Mouse (Mus musculus): ENCODE data around the gene Mylpf. TPM values are rescaled to one million over a fixed set of nuclear protein-coding genes. Genes with fewer than 3 reads are reported as not detected.

Gene Mylpf
- polyA plus RNA-seq, 1 experiment = 10,881 TPM

- TF ChIP-seq MYOG (IDR thresholded peaks at IDR 0.05; ENCODE audit: control insufficient read depth in 1 of 3, insufficient read depth in 1 of 3, insufficient read length in 2 of 3, low read depth in 2 of 3) (no peak), MAX (IDR thresholded peaks at IDR 0.05; ENCODE audit: low read depth) (no peak), POLR2AphosphoS2 (IDR thresholded peaks at IDR 0.05; ENCODE audit: insufficient read length, low read depth) (no peak)
These were observed 16.7 kb downstream of the Mylpf start for GRCm38 (mm10) chr7:127225147-127225995.

GRCm38 (mm10) chr7:127228615-127229303 is 20.1 kb downstream of the Mylpf start:
- H3K27me3 ChIP-seq (ENCODE audit: control insufficient read depth, insufficient read depth, insufficient read length) = no peaks in the 10 kb centered on the region
- H3K4me3 ChIP-seq = no peak overlapping the region

More at GRCm38 (mm10) chr7:127225147-127225995, 16.7 kb downstream of the Mylpf start:
- H3K79me2 ChIP-seq (ENCODE audit: control insufficient read depth, insufficient read depth) = peaks cover 1% of the 10 kb centered on the region
- H3K36me3 ChIP-seq (ENCODE audit: control insufficient read depth, insufficient read depth) = peaks cover 4% of the 10 kb centered on the region
- H3ac ChIP-seq (ENCODE audit: control insufficient read depth, insufficient read length) = no peak overlapping the region
- H3K4me2 ChIP-seq (ENCODE audit: low read depth) = no peak overlapping the region
- no peaks in the 10 kb centered on the region for H3K27me3 ChIP-seq (ENCODE audit: control insufficient read depth, insufficient read depth, insufficient read length)
- H3K4me3 ChIP-seq = no peak overlapping the region

GRCm38 (mm10) chr7:127231376-127231775 is 22.7 kb downstream of the Mylpf start:
- no peak overlapping the region for H3ac ChIP-seq (ENCODE audit: control insufficient read depth, insufficient read length)
- peaks cover 4% of the 10 kb centered on the region for H3K36me3 ChIP-seq (ENCODE audit: control insufficient read depth, insufficient read depth)
- peaks cover 49% of the 10 kb centered on the region for H3K79me2 ChIP-seq (ENCODE audit: control insufficient read depth, insufficient read depth)
- peak in 1 of 3 experiments; percentile 67 for TF ChIP-seq MYOD1 (IDR thresholded peaks at IDR 0.05; ENCODE audit: control insufficient read depth in 1 of 3, insufficient read length in 2 of 3, low read depth in 2 of 3)
- TF ChIP-seq TCF3 (IDR thresholded peaks at IDR 0.05; ENCODE audit: insufficient read length, low read depth) = peak; percentile 37
- TF ChIP-seq MYOG (IDR thresholded peaks at IDR 0.05; ENCODE audit: control insufficient read depth in 1 of 3, insufficient read depth in 1 of 3, insufficient read length in 2 of 3, low read depth in 2 of 3) = peak in 2 of 3 experiments; percentile 23 to 75
- TF ChIP-seq POLR2A (IDR thresholded peaks at IDR 0.05; ENCODE audit: insufficient read length, low read depth) = no peak
- no peak for TF ChIP-seq E2F4 (IDR thresholded peaks at IDR 0.05; ENCODE audit: insufficient read depth)
- H3K4me2 ChIP-seq (ENCODE audit: low read depth) = peak overlapping the region; percentile 93
- H3K27me3 ChIP-seq (ENCODE audit: control insufficient read depth, insufficient read depth, insufficient read length) = no peaks in the 10 kb centered on the region
- H3K4me3 ChIP-seq = peak overlapping the region; percentile 91

More at GRCm38 (mm10) chr7:127228615-127229303, 20.1 kb downstream of the Mylpf start:
- H3K79me2 ChIP-seq (ENCODE audit: control insufficient read depth, insufficient read depth) = peaks cover 31% of the 10 kb centered on the region
- H3K36me3 ChIP-seq (ENCODE audit: control insufficient read depth, insufficient read depth) = peaks cover 4% of the 10 kb centered on the region
- no peak for TF ChIP-seq POLR2A (IDR thresholded peaks at IDR 0.05; ENCODE audit: insufficient read length, low read depth)
- peak; percentile 72 for TF ChIP-seq POLR2AphosphoS2 (IDR thresholded peaks at IDR 0.05; ENCODE audit: insufficient read length, low read depth)
- TF ChIP-seq TCF12 (IDR thresholded peaks at IDR 0.05; ENCODE audit: insufficient read depth, poor library complexity, severe bottlenecking) = no peak
- no peak for TF ChIP-seq REST (IDR thresholded peaks at IDR 0.05; ENCODE audit: insufficient read depth, insufficient read length)
- TF ChIP-seq MYOG (IDR thresholded peaks at IDR 0.05; ENCODE audit: control insufficient read depth in 1 of 3, insufficient read depth in 1 of 3, insufficient read length in 2 of 3, low read depth in 2 of 3) = no peak
- no peak for TF ChIP-seq MAX (IDR thresholded peaks at IDR 0.05; ENCODE audit: low read depth)
- no peak for TF ChIP-seq E2F4 (IDR thresholded peaks at IDR 0.05; ENCODE audit: insufficient read depth)
- TF ChIP-seq USF1 (IDR thresholded peaks at IDR 0.05; ENCODE audit: low read depth) = peak; percentile 55
- no peak for TF ChIP-seq MYOD1 (IDR thresholded peaks at IDR 0.05; ENCODE audit: control insufficient read depth in 1 of 3, insufficient read length in 2 of 3, low read depth in 2 of 3)
- no peak for TF ChIP-seq CEBPB (IDR thresholded peaks at IDR 0.05; ENCODE audit: insufficient read depth, poor library complexity, severe bottlenecking)
- TF ChIP-seq TCF3 (IDR thresholded peaks at IDR 0.05; ENCODE audit: insufficient read length, low read depth) = no peak
- no peak overlapping the region for H3K4me2 ChIP-seq (ENCODE audit: low read depth)
- H3ac ChIP-seq (ENCODE audit: control insufficient read depth, insufficient read length) = no peak overlapping the region

GRCm38 (mm10) chr7:127231826-127232621 is 23.3 kb downstream of the Mylpf start:
- Histone ChIP-seq H3K36me3 (ENCODE audit: control insufficient read depth, insufficient read depth) (peaks cover 7% of the 10 kb centered on the region), H3ac (ENCODE audit: control insufficient read depth, insufficient read length) (peak overlapping the region; percentile 32), H3K79me2 (ENCODE audit: control insufficient read depth, insufficient read depth) (peaks cover 49% of the 10 kb centered on the region), H3K27me3 (ENCODE audit: control insufficient read depth, insufficient read depth, insufficient read length) (no peaks in the 10 kb centered on the region), H3K4me2 (ENCODE audit: low read depth) (peak overlapping the region; percentile 93), H3K4me3 (peak overlapping the region; percentile 91)
- TF ChIP-seq SRF (IDR thresholded peaks at IDR 0.05; ENCODE audit: control insufficient read depth, insufficient read length, low read depth) = no peak
- no peak for TF ChIP-seq TCF12 (IDR thresholded peaks at IDR 0.05; ENCODE audit: insufficient read depth, poor library complexity, severe bottlenecking)
- no peak for TF ChIP-seq POLR2AphosphoS2 (IDR thresholded peaks at IDR 0.05; ENCODE audit: insufficient read length, low read depth)
- no peak for TF ChIP-seq POLR2A (IDR thresholded peaks at IDR 0.05; ENCODE audit: insufficient read length, low read depth)
- no peak for TF ChIP-seq MAX (IDR thresholded peaks at IDR 0.05; ENCODE audit: low read depth)
- no peak for TF ChIP-seq REST (IDR thresholded peaks at IDR 0.05; ENCODE audit: insufficient read depth, insufficient read length)
- no peak for TF ChIP-seq CEBPB (IDR thresholded peaks at IDR 0.05; ENCODE audit: insufficient read depth, poor library complexity, severe bottlenecking)
- no peak for TF ChIP-seq TCF3 (IDR thresholded peaks at IDR 0.05; ENCODE audit: insufficient read length, low read depth)
- TF ChIP-seq E2F4 (IDR thresholded peaks at IDR 0.05; ENCODE audit: insufficient read depth) = no peak
- TF ChIP-seq USF1 (IDR thresholded peaks at IDR 0.05; ENCODE audit: low read depth) = no peak
- TF ChIP-seq MYOG (IDR thresholded peaks at IDR 0.05; ENCODE audit: control insufficient read depth in 1 of 3, insufficient read depth in 1 of 3, insufficient read length in 2 of 3, low read depth in 2 of 3) = no peak
- no peak for TF ChIP-seq MYOD1 (IDR thresholded peaks at IDR 0.05; ENCODE audit: control insufficient read depth in 1 of 3, insufficient read length in 2 of 3, low read depth in 2 of 3)

All from myocyte (in vitro differentiated cells).